In the genomic region with DNA sequence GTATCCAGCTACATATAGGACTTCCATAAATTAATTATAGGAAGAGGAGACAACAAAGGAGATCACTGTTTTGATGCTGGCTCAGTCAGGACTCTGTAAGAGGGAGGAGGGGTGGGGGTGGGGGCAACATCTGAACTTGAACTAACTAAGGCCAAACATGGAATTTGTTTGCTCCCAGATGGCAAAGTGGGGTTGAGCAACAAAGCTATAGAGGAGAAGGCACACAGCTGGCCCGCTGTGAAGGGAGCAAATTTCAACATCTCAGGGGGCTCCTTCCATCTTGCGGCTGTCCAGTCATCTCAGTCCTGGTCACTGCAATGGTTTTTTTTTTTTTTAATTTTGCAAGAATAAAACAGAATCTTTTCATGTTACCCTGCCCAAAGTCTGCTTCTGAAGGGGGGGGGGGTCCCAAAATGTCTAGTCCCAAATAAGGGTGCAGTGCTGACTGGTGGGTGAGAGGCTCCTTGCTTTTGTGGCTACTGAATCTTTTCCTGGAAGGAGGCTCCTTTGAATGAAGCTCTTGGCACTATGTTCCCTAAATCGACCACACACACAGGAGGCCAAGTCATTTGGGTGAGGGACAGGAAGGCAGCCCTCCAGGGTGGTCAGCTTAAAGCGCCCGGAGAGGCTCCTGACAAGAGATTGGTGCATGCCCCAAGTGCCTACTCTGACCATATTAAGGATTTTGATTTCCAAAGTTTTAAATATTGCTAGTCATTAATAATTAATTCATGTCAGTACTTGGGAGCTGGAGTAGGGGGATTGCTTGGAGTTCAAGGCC, we compare ENCODE assay signal across 18 mouse cellular contexts. TPM values are rescaled to one million over a fixed set of nuclear protein-coding genes. Genes with fewer than 3 reads are reported as not detected.
DNase-seq lines count a peak whose midpoint lies in the region; ATAC-seq and TF ChIP-seq lines count a peak whose summit lies in the region.
"Had no signal": no experiment of that assay in that cellular context is flagged by ENCODE, and none has a peak within 500 bp of the region (broad histone marks: within the 10 kb centered on the region; RNA-seq: fewer than 3 reads in every experiment).

No protein-coding gene starts in this region.

- TF ChIP-seq CTCF in kidney, adult 2 months (conservative IDR thresholded peaks at IDR 0.05; ENCODE audit: insufficient read depth, insufficient read length, low read depth, low read length), result no peak
- TF ChIP-seq CTCF in lung, embryonic 14.5 days (IDR thresholded peaks at IDR 0.05; ENCODE audit: low read depth), result no peak

- no peaks in the 10 kb centered on the region for H3K9me3 ChIP-seq in lung, embryonic 14.5 days (ENCODE audit: low read depth, low read length)
- H3K9me3 ChIP-seq in stomach, embryonic 15.5 days, result no peaks in the 10 kb centered on the region
- H3K9me3 ChIP-seq: embryonic facial prominence, embryonic 13.5 days; heart, embryonic 12.5 days; liver, embryonic 15.5 days had no signal

- H3K9ac ChIP-seq in lung, embryonic 14.5 days, result no peak overlapping the region
- H3K9ac ChIP-seq in stomach, embryonic 15.5 days, result no peak overlapping the region
- H3K9ac ChIP-seq: embryonic facial prominence, embryonic 13.5 days; heart, embryonic 12.5 days; hindbrain, embryonic 14.5 days; liver, embryonic 15.5 days had no signal

- no peaks in the 10 kb centered on the region for H3K27me3 ChIP-seq in kidney, adult 2 months (replicated peaks; ENCODE audit: control insufficient read depth, insufficient read depth, low read length)
- no peaks in the 10 kb centered on the region for H3K27me3 ChIP-seq in lung, embryonic 14.5 days (ENCODE audit: insufficient read depth, low read length)
- H3K27me3 ChIP-seq in stomach, embryonic 15.5 days (replicated peaks), result no peaks in the 10 kb centered on the region
- H3K27me3 ChIP-seq: embryonic facial prominence, embryonic 13.5 days; heart, embryonic 12.5 days; liver, embryonic 15.5 days; Patski had no signal

- no peak for TF ChIP-seq POLR2A in kidney, adult 2 months (IDR thresholded peaks at IDR 0.05; ENCODE audit: low read depth, low read length)

- peak; percentile 12 for DNase-seq in kidney, postnatal 10 days
- no peak for DNase-seq in kidney, adult 2 months
- peak; percentile 85 for DNase-seq in lung, embryonic 14.5 days
- DNase-seq in lung, postnatal 10 days, result peak; percentile 67
- DNase-seq in thymus, postnatal 36 days, result no peak
- DNase-seq: adrenal gland, postnatal 14 days; cerebellum, adult 9-11 months; gastrocnemius, postnatal 36 days; kidney, adult 18-20 months; thymus, postnatal 4 days had no signal

- ATAC-seq in lung, embryonic 14.5 days (ENCODE audit: insufficient read depth), result peak; percentile 92
- peak; percentile 22; the same call in 1 of the 2 replicates for ATAC-seq in stomach, embryonic 15.5 days (ENCODE audit: insufficient read depth, low FRiP score, low read depth)
- ATAC-seq in frontal cortex, adult (ENCODE audit: low TSS enrichment), result no peak
- ATAC-seq: forebrain, embryonic 14.5 days; Patski had no signal

- no peak overlapping the region for H3K4me2 ChIP-seq in lung, embryonic 14.5 days
- H3K4me2 ChIP-seq in stomach, embryonic 15.5 days, result no peak overlapping the region
- H3K4me2 ChIP-seq: embryonic facial prominence, embryonic 13.5 days; heart, embryonic 12.5 days; hindbrain, embryonic 14.5 days; liver, embryonic 15.5 days had no signal

- no peaks in the 10 kb centered on the region for H3K36me3 ChIP-seq in kidney, adult 2 months (ENCODE audit: control insufficient read depth, insufficient read depth, low read length)
- H3K36me3 ChIP-seq in lung, embryonic 14.5 days (ENCODE audit: insufficient read depth), result no peaks in the 10 kb centered on the region
- H3K36me3 ChIP-seq in stomach, embryonic 15.5 days, result no peaks in the 10 kb centered on the region
- H3K36me3 ChIP-seq: embryonic facial prominence, embryonic 13.5 days; heart, embryonic 12.5 days; liver, embryonic 15.5 days had no signal

- H3K4me1 ChIP-seq in kidney, adult 2 months (ENCODE audit: control insufficient read depth, insufficient read depth, low read length), result no peaks in the 10 kb centered on the region
- no peaks in the 10 kb centered on the region for H3K4me1 ChIP-seq in lung, embryonic 14.5 days (ENCODE audit: insufficient read depth)
- 0 out of 2 replicates have a peak, but pooled peaks cover 3% of the 10 kb centered on the region for H3K4me1 ChIP-seq in stomach, embryonic 15.5 days
- H3K4me1 ChIP-seq: embryonic facial prominence, embryonic 13.5 days; heart, embryonic 12.5 days; liver, embryonic 15.5 days had no signal

- no peak overlapping the region for H3K4me3 ChIP-seq in kidney, adult 2 months (ENCODE audit: insufficient read depth, low read depth, low read length)
- H3K4me3 ChIP-seq in lung, embryonic 14.5 days (ENCODE audit: low read depth, low read length), result no peak overlapping the region
- H3K4me3 ChIP-seq in stomach, embryonic 15.5 days (replicated peaks), result no peak overlapping the region
- H3K4me3 ChIP-seq: embryonic facial prominence, embryonic 13.5 days; heart, embryonic 12.5 days; liver, embryonic 15.5 days had no signal

- H3K27ac ChIP-seq in kidney, adult 2 months (ENCODE audit: insufficient read depth, low read depth, low read length), result no peak overlapping the region
- peak overlapping the region; percentile 72; the same call in 1 of the 2 replicates for H3K27ac ChIP-seq in lung, embryonic 14.5 days (ENCODE audit: low read depth)
- H3K27ac ChIP-seq in stomach, embryonic 15.5 days, result peak overlapping the region; percentile 18; the same call in 1 of the 2 replicates
- H3K27ac ChIP-seq: embryonic facial prominence, embryonic 13.5 days; hindbrain, embryonic 14.5 days; liver, embryonic 15.5 days had no signal

- WGBS in kidney, adult 2 months, result 79% methylated on average over 5 of the region's 5 CpGs
- WGBS in lung, embryonic 14.5 days, result 40% methylated on average over 5 of the region's 5 CpGs
- WGBS in stomach, embryonic 15.5 days, result 64% methylated on average over 5 of the region's 5 CpGs

RNA-seq across cellular contexts. Expression of a gene that starts 26.2 kb away (rescaled TPM):
- 5.0 and 6.0 TPM in 2 replicates for polyA plus RNA-seq in kidney, adult 2 months (2012; rRNA removed)
- 58.9 and 63.9 TPM in 2 replicates for polyA plus RNA-seq in lung, embryonic 14.5 days (2014; fragmentation: Nextera tagmentation; extraction: Ambion mirVana)
- 59.6 and 62.9 TPM in 2 replicates for polyA plus RNA-seq in stomach, embryonic 15.5 days (2015; fragmentation: Nextera tagmentation; extraction: Ambion mirVana)

Comparison
In these comparisons a context has a peak if more than half of its experiments do, and no peak if none do; other contexts are left out.
1. DNase-seq: peak in kidney, postnatal 10 days (single experiment), lung, embryonic 14.5 days (single experiment) and lung, postnatal 10 days (single experiment); none in kidney, adult 2 months (single experiment) and thymus, postnatal 36 days (0 of 2).